Mouse (Mus musculus): Measurements from ENCODE around the gene Khsrp. TPM values are rescaled to one million over a fixed set of nuclear protein-coding genes. Genes with fewer than 3 reads are reported as not detected.

The Khsrp gene
- polyA plus RNA-seq (2016; fragmentation: Nextera tagmentation; extraction: Ambion mirVana) = 52.4 and 58.7 TPM in 2 replicates

- Histone ChIP-seq H3K4me2 (peak within 1 kb of the TSS; percentile 99), H3K9me3 (replicated peaks) (no peaks in the 10 kb centered on the region), H3K27ac (ENCODE audit: poor library complexity, severe bottlenecking) (peak within 1 kb of the TSS; percentile 96), H3K9ac (peak within 1 kb of the TSS; percentile 100), H3K27me3 (replicated peaks) (0 out of 2 replicates have a peak, but pooled peaks cover 8% of the 10 kb centered on the region), H3K4me3 (peak within 1 kb of the TSS; percentile 96), H3K4me1 (replicated peaks) (peaks cover 26% of the 10 kb centered on the region), H3K36me3 (peaks cover 27% of the 10 kb centered on the region)
- no peak for ATAC-seq (ENCODE audit: insufficient number of reproducible peaks, low FRiP score)
- under 1% methylated on average over 80 of the region's 99 CpGs for WGBS
These were observed at the start of gene Khsrp for GRCm38 (mm10) chr17:57030931-57031660. TSS of gene Khsrp (minus strand) at chr17:57031522.

- H3K27me3 ChIP-seq (replicated peaks) = 0 out of 2 replicates have a peak, but pooled peaks cover 5% of the 10 kb centered on the region
These were observed 48.6 kb upstream of the Khsrp start for GRCm38 (mm10) chr17:57079919-57080318.

GRCm38 (mm10) chr17:57078336-57078735 is 47.0 kb upstream of the Khsrp start, which contains the start of gene Dennd1c:
TSS of gene Dennd1c (minus strand) at chr17:57078514.
- H3K36me3 ChIP-seq = no peaks in the 10 kb centered on the region

More at GRCm38 (mm10) chr17:57079919-57080318, 48.6 kb upstream of the Khsrp start:
- no peaks in the 10 kb centered on the region for H3K9me3 ChIP-seq (replicated peaks)
- ATAC-seq (ENCODE audit: insufficient number of reproducible peaks, low FRiP score) = no peak
- WGBS = 61% methylated on average over 3 of the region's 3 CpGs
- no peak overlapping the region for H3K27ac ChIP-seq (ENCODE audit: poor library complexity, severe bottlenecking)
- no peak overlapping the region for H3K4me3 ChIP-seq
- H3K36me3 ChIP-seq = no peaks in the 10 kb centered on the region
- H3K9ac ChIP-seq = no peak overlapping the region
- H3K4me1 ChIP-seq (replicated peaks) = peaks cover 6% of the 10 kb centered on the region; the same call in 1 of the 2 replicates
- H3K4me2 ChIP-seq = no peak overlapping the region

GRCm38 (mm10) chr17:57076916-57077315 is 45.6 kb upstream of the Khsrp start:
- Histone ChIP-seq H3K27me3 (replicated peaks) (peaks cover 22% of the 10 kb centered on the region), H3K4me2 (no peak overlapping the region), H3K9ac (no peak overlapping the region), H3K4me1 (replicated peaks) (peaks cover 6% of the 10 kb centered on the region; the same call in 1 of the 2 replicates), H3K9me3 (replicated peaks) (no peaks in the 10 kb centered on the region), H3K27ac (ENCODE audit: poor library complexity, severe bottlenecking) (no peak overlapping the region), H3K36me3 (no peaks in the 10 kb centered on the region), H3K4me3 (no peak overlapping the region)
- no peak for ATAC-seq (ENCODE audit: insufficient number of reproducible peaks, low FRiP score)
- WGBS = 43% methylated on average over 3 of the region's 3 CpGs

More at GRCm38 (mm10) chr17:57078336-57078735, 47.0 kb upstream of the Khsrp start, which contains the start of gene Dennd1c:
- H3K4me3 ChIP-seq = no peak within 1 kb of the TSS
- peaks cover 6% of the 10 kb centered on the region; the same call in 1 of the 2 replicates for H3K4me1 ChIP-seq (replicated peaks)
- ATAC-seq (ENCODE audit: insufficient number of reproducible peaks, low FRiP score) = peak; percentile 56
- peak within 1 kb of the TSS; percentile 13; the same call in 1 of the 2 replicates for H3K4me2 ChIP-seq
- 28% methylated on average over 6 of the region's 6 CpGs for WGBS
- no peak within 1 kb of the TSS for H3K9ac ChIP-seq
- H3K9me3 ChIP-seq (replicated peaks) = no peaks in the 10 kb centered on the region
- peaks cover 15% of the 10 kb centered on the region; the same call in 1 of the 2 replicates for H3K27me3 ChIP-seq (replicated peaks)
- H3K27ac ChIP-seq (ENCODE audit: poor library complexity, severe bottlenecking) = no peak within 1 kb of the TSS

GRCm38 (mm10) chr17:57070699-57071098 is 39.4 kb upstream of the Khsrp start:
- Histone ChIP-seq H3K4me2 (0 out of 2 replicates have a peak overlapping the region, but pooled peaks have one; percentile 8), H3K9ac (no peak overlapping the region)
- 0 out of 2 replicates have a peak, but pooled peaks have one; percentile 37 for ATAC-seq (ENCODE audit: insufficient number of reproducible peaks, low FRiP score)

GRCm38 (mm10) chr17:57070272-57070671 is 39.0 kb upstream of the Khsrp start:
- Histone ChIP-seq H3K9ac (no peak overlapping the region), H3K36me3 (no peaks in the 10 kb centered on the region), H3K9me3 (replicated peaks) (no peaks in the 10 kb centered on the region), H3K27ac (ENCODE audit: poor library complexity, severe bottlenecking) (no peak overlapping the region), H3K4me1 (replicated peaks) (no peaks in the 10 kb centered on the region), H3K4me3 (no peak overlapping the region), H3K27me3 (replicated peaks) (peaks cover 71% of the 10 kb centered on the region), H3K4me2 (no peak overlapping the region)
- ATAC-seq (ENCODE audit: insufficient number of reproducible peaks, low FRiP score) = no peak
- whole genome bisulfite sequencing = 18% methylated on average over 9 of the region's 9 CpGs

More at GRCm38 (mm10) chr17:57070699-57071098, 39.4 kb upstream of the Khsrp start:
- Histone ChIP-seq H3K36me3 (no peaks in the 10 kb centered on the region), H3K27me3 (replicated peaks) (peaks cover 67% of the 10 kb centered on the region), H3K4me3 (no peak overlapping the region), H3K27ac (ENCODE audit: poor library complexity, severe bottlenecking) (no peak overlapping the region), H3K4me1 (replicated peaks) (no peaks in the 10 kb centered on the region), H3K9me3 (replicated peaks) (no peaks in the 10 kb centered on the region)
- WGBS = 3% methylated on average over 11 of the region's 11 CpGs

GRCm38 (mm10) chr17:57066908-57067307 is 35.6 kb upstream of the Khsrp start:
- no peaks in the 10 kb centered on the region for H3K36me3 ChIP-seq
- ATAC-seq (ENCODE audit: insufficient number of reproducible peaks, low FRiP score) = no peak
- H3K9ac ChIP-seq = no peak overlapping the region
- H3K9me3 ChIP-seq (replicated peaks) = no peaks in the 10 kb centered on the region
- H3K4me3 ChIP-seq = no peak overlapping the region
- H3K4me2 ChIP-seq = no peak overlapping the region
- no peak overlapping the region for H3K27ac ChIP-seq (ENCODE audit: poor library complexity, severe bottlenecking)
- WGBS = 32% methylated on average over 5 of the region's 5 CpGs
- peaks cover 84% of the 10 kb centered on the region for H3K27me3 ChIP-seq (replicated peaks)
- H3K4me1 ChIP-seq (replicated peaks) = peaks cover 8% of the 10 kb centered on the region

GRCm38 (mm10) chr17:57063031-57063430 is 31.7 kb upstream of the Khsrp start:
- Histone ChIP-seq H3K4me3 (no peak overlapping the region), H3K27me3 (replicated peaks) (peaks cover 66% of the 10 kb centered on the region), H3K9me3 (replicated peaks) (no peaks in the 10 kb centered on the region), H3K27ac (ENCODE audit: poor library complexity, severe bottlenecking) (no peak overlapping the region), H3K4me2 (no peak overlapping the region; the same call in 1 of the 2 replicates), H3K4me1 (replicated peaks) (peaks cover 26% of the 10 kb centered on the region), H3K36me3 (no peaks in the 10 kb centered on the region), H3K9ac (no peak overlapping the region)
- no peak for ATAC-seq (ENCODE audit: insufficient number of reproducible peaks, low FRiP score)
- WGBS = 11% methylated on average over 8 of the region's 8 CpGs

- Histone ChIP-seq H3K36me3 (no peaks in the 10 kb centered on the region), H3K9me3 (replicated peaks) (no peaks in the 10 kb centered on the region), H3K27ac (ENCODE audit: poor library complexity, severe bottlenecking) (no peak overlapping the region), H3K9ac (peak overlapping the region; percentile 3; the same call in 1 of the 2 replicates), H3K27me3 (replicated peaks) (peaks cover 61% of the 10 kb centered on the region), H3K4me3 (peak overlapping the region; percentile 42), H3K4me1 (replicated peaks) (peaks cover 30% of the 10 kb centered on the region), H3K4me2 (peak overlapping the region; percentile 69)
- ATAC-seq (ENCODE audit: insufficient number of reproducible peaks, low FRiP score) = no peak
- 1% methylated on average over 22 of the region's 22 CpGs for WGBS
These were observed 31.2 kb upstream of the Khsrp start for GRCm38 (mm10) chr17:57062548-57062947.

- H3K9me3 ChIP-seq (replicated peaks) = no peaks in the 10 kb centered on the region
- H3K27ac ChIP-seq (ENCODE audit: poor library complexity, severe bottlenecking) = no peak overlapping the region
- peaks cover 57% of the 10 kb centered on the region for H3K27me3 ChIP-seq (replicated peaks)
- peak overlapping the region; percentile 69 for H3K4me2 ChIP-seq
- WGBS = 2% methylated on average over 37 of the region's 39 CpGs
- ATAC-seq (ENCODE audit: insufficient number of reproducible peaks, low FRiP score) = no peak
- 0 out of 2 replicates have a peak, but pooled peaks cover 2% of the 10 kb centered on the region for H3K36me3 ChIP-seq
- peak overlapping the region; percentile 3; the same call in 1 of the 2 replicates for H3K9ac ChIP-seq
- peaks cover 30% of the 10 kb centered on the region for H3K4me1 ChIP-seq (replicated peaks)
- peak overlapping the region; percentile 42 for H3K4me3 ChIP-seq
These were observed 30.7 kb upstream of the Khsrp start for GRCm38 (mm10) chr17:57062011-57062521.

GRCm38 (mm10) chr17:57061069-57061468 is 29.7 kb upstream of the Khsrp start:
- Histone ChIP-seq H3K27me3 (replicated peaks) (peaks cover 49% of the 10 kb centered on the region), H3K9ac (no peak overlapping the region)
- WGBS = 31% methylated on average over 10 of the region's 10 CpGs

More at GRCm38 (mm10) chr17:57061069-57061468, 29.7 kb upstream of the Khsrp start:
- H3K36me3 ChIP-seq = 0 out of 2 replicates have a peak, but pooled peaks cover 2% of the 10 kb centered on the region
- H3K27ac ChIP-seq (ENCODE audit: poor library complexity, severe bottlenecking) = no peak overlapping the region
- H3K9me3 ChIP-seq (replicated peaks) = no peaks in the 10 kb centered on the region
- H3K4me2 ChIP-seq = peak overlapping the region; percentile 88
- ATAC-seq (ENCODE audit: insufficient number of reproducible peaks, low FRiP score) = no peak
- H3K4me1 ChIP-seq (replicated peaks) = peaks cover 30% of the 10 kb centered on the region
- peak overlapping the region; percentile 92; the same call in 1 of the 2 replicates for H3K4me3 ChIP-seq

All from heart, embryonic 12.5 days (tissue).